In the genomic region with DNA sequence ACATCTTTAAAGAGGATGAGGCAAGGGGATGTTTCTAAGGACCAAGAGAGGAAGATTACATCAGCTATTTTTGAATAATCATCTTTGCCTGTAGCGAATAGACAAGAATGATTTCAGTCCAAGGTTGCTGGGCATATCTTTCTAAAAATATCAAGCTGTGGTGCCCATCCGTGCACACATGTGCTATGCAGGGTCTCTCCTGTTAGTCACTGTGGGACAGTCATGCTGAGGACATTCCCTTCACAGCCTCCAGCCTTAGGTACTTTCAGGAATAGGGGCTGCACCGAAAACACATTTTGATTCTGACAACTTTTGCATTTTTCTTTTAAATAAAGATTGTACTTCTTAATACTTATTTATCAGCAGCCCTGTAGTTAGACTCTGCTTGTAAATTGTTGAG, we compare ENCODE assay signal across 12 mouse cellular contexts.
"Had no signal": no experiment of that assay in that cellular context is flagged by ENCODE, and none has a peak within 500 bp of the region (broad histone marks: within the 10 kb centered on the region; RNA-seq: fewer than 3 reads in every experiment).

No protein-coding gene starts in this region.

- DNase-seq: retina, postnatal 1 day; right cerebral cortex, adult 18-20 months; right cerebral cortex, postnatal 14 days; right cerebral cortex, postnatal 25 days; right cerebral cortex, postnatal 4 days; spleen, adult 18-20 months; thymus, adult 18-20 months; thymus, adult 2 months; thymus, postnatal 14 days; thymus, postnatal 25 days; thymus, postnatal 36 days; thymus, postnatal 4 days had no signal
